In the genomic region with DNA sequence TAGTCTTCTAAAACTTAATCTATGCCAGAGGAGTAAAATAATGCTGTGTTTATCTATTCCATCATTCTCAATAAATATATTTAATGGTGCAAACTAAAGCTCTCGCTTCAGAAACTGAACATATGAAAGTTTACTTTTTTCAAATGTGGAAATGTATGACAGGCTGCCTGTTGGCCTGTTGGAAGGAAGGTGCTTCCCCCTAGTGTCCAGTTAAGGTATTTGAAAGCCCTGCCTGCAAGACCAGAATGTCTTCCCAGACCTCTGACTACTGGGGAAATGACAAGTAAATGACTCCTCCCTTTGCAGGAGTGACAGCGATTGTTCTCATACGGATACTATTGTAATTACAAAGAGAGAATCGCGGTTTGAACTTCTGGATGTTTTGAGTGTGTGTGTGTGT, we compare ENCODE assay signal across 9 mouse cellular contexts. TPM values are rescaled to one million over a fixed set of nuclear protein-coding genes. Genes with fewer than 3 reads are reported as not detected.
A peak's percentile ranks its signal among the peaks of the same experiment; 100 is the strongest.
DNase-seq lines count a peak whose midpoint lies in the region; ATAC-seq and TF ChIP-seq lines count a peak whose summit lies in the region.
"Had no signal": no experiment of that assay in that cellular context is flagged by ENCODE, and none has a peak within 500 bp of the region (broad histone marks: within the 10 kb centered on the region; RNA-seq: fewer than 3 reads in every experiment).

No protein-coding gene starts in this region.

- H3K9ac ChIP-seq in embryonic facial prominence, embryonic 11.5 days (replicated peaks; ENCODE audit: low read length) = no peak overlapping the region
- no peak overlapping the region for H3K9ac ChIP-seq in hindbrain, embryonic 13.5 days
- H3K9ac ChIP-seq in midbrain, embryonic 13.5 days (replicated peaks) = no peak overlapping the region

- no peak overlapping the region for H3K27ac ChIP-seq in embryonic facial prominence, embryonic 11.5 days (replicated peaks; ENCODE audit: low read depth, low read length)
- no peak overlapping the region for H3K27ac ChIP-seq in hindbrain, embryonic 13.5 days
- no peak overlapping the region for H3K27ac ChIP-seq in midbrain, embryonic 13.5 days
- no peak overlapping the region for H3K27ac ChIP-seq in testis, adult 2 months (ENCODE audit: control insufficient read depth, insufficient read depth, low read depth, low read length)

- H3K4me3 ChIP-seq in embryonic facial prominence, embryonic 11.5 days (ENCODE audit: low read depth, low read length) = no peak overlapping the region
- H3K4me3 ChIP-seq in hindbrain, embryonic 13.5 days = no peak overlapping the region
- no peak overlapping the region for H3K4me3 ChIP-seq in midbrain, embryonic 13.5 days (replicated peaks)
- H3K4me3 ChIP-seq in testis, adult 2 months (ENCODE audit: control insufficient read depth, low read depth, low read length) = no peak overlapping the region
- H3K4me3 ChIP-seq: erythroblast, embryonic 14.5 days had no signal

- TF ChIP-seq POLR2A in testis, adult 2 months (IDR thresholded peaks at IDR 0.05; ENCODE audit: control insufficient read depth, low read depth, low read length) = no peak

- no peaks in the 10 kb centered on the region for H3K9me3 ChIP-seq in embryonic facial prominence, embryonic 11.5 days (replicated peaks; ENCODE audit: control insufficient read depth, low read length)
- no peaks in the 10 kb centered on the region for H3K9me3 ChIP-seq in hindbrain, embryonic 13.5 days
- H3K9me3 ChIP-seq in midbrain, embryonic 13.5 days = no peaks in the 10 kb centered on the region

- WGBS in embryonic facial prominence, embryonic 11.5 days = 14% methylated on average over 5 of the region's 5 CpGs
- 23% methylated on average over 5 of the region's 5 CpGs for WGBS in hindbrain, embryonic 13.5 days
- 13% methylated on average over 5 of the region's 5 CpGs for whole genome bisulfite sequencing in midbrain, embryonic 13.5 days

- no peak overlapping the region for H3K4me2 ChIP-seq in embryonic facial prominence, embryonic 11.5 days (ENCODE audit: low read depth, low read length)
- H3K4me2 ChIP-seq in hindbrain, embryonic 13.5 days = no peak overlapping the region
- H3K4me2 ChIP-seq in midbrain, embryonic 13.5 days (replicated peaks) = no peak overlapping the region

- no peaks in the 10 kb centered on the region for H3K4me1 ChIP-seq in embryonic facial prominence, embryonic 11.5 days (ENCODE audit: control insufficient read depth, insufficient read depth, low read length)
- H3K4me1 ChIP-seq in hindbrain, embryonic 13.5 days (replicated peaks) = no peaks in the 10 kb centered on the region
- no peaks in the 10 kb centered on the region for H3K4me1 ChIP-seq in midbrain, embryonic 13.5 days (replicated peaks)
- no peaks in the 10 kb centered on the region for H3K4me1 ChIP-seq in testis, adult 2 months (ENCODE audit: control insufficient read depth, insufficient read depth, low read length)

- H3K36me3 ChIP-seq in embryonic facial prominence, embryonic 11.5 days (replicated peaks; ENCODE audit: control insufficient read depth, insufficient read depth, low read depth, low read length) = no peaks in the 10 kb centered on the region
- H3K36me3 ChIP-seq in hindbrain, embryonic 13.5 days = no peaks in the 10 kb centered on the region
- H3K36me3 ChIP-seq in midbrain, embryonic 13.5 days = no peaks in the 10 kb centered on the region
- no peaks in the 10 kb centered on the region for H3K36me3 ChIP-seq in testis, adult 2 months (ENCODE audit: control insufficient read depth, insufficient read depth, low read length)

- TF ChIP-seq CTCF in testis, adult 2 months (IDR thresholded peaks at IDR 0.05; ENCODE audit: control insufficient read depth, insufficient read depth, insufficient replicate concordance, low read depth, low read length) = peak; percentile 10; the same call in 1 of the 2 replicates

- ATAC-seq in embryonic facial prominence, embryonic 11.5 days (replicated peaks; ENCODE audit: insufficient number of reproducible peaks, low FRiP score, low TSS enrichment, low read depth) = no peak
- peak; percentile 65; the same call in 1 of the 2 replicates for ATAC-seq in hindbrain, embryonic 13.5 days (ENCODE audit: low FRiP score)
- ATAC-seq in midbrain, embryonic 13.5 days = peak; percentile 48

- H3K27me3 ChIP-seq in embryonic facial prominence, embryonic 11.5 days (ENCODE audit: control insufficient read depth, insufficient read depth, low read length) = no peaks in the 10 kb centered on the region
- H3K27me3 ChIP-seq in hindbrain, embryonic 13.5 days = 0 out of 2 replicates have a peak, but pooled peaks cover 7% of the 10 kb centered on the region
- no peaks in the 10 kb centered on the region for H3K27me3 ChIP-seq in midbrain, embryonic 13.5 days
- H3K27me3 ChIP-seq in testis, adult 2 months (ENCODE audit: control insufficient read depth, insufficient read depth, low read length) = no peaks in the 10 kb centered on the region

- DNase-seq in ovary, postnatal 14 days (ENCODE audit: low spot score) = peak; percentile 55
- DNase-seq in ovary, adult 18-20 months (ENCODE audit: low spot score) = no peak
- peak; percentile 72 for DNase-seq in adrenal gland, adult 2 months
- DNase-seq in embryonic facial prominence, embryonic 11.5 days (ENCODE audit: low spot score) = peak; percentile 81
- peak; percentile 69 to 77 for DNase-seq in left cerebral cortex, adult 18-20 months (ENCODE audit: low spot score in 2 of 2)

RNA-seq across cellular contexts. Expression of a gene that starts 6.2 kb away (rescaled TPM):
- total RNA-seq in adrenal gland, adult 2 months (2021) = 10 to 100 TPM; 16.1 to 21.1 TPM
- 7.9 and 8.5 TPM in 2 replicates for polyA plus RNA-seq in adrenal gland, adult 2 months (2012; rRNA removed)
- polyA plus RNA-seq in embryonic facial prominence, embryonic 11.5 days (2014; fragmentation: Nextera tagmentation; extraction: Ambion mirVana) = 28.7 and 29.6 TPM in 2 replicates
- polyA plus RNA-seq in hindbrain, embryonic 13.5 days (2015; fragmentation: Nextera tagmentation; extraction: Ambion mirVana) = 26.6 and 27.3 TPM in 2 replicates
- 10 to 100 TPM; 30.0 to 33.8 TPM for total RNA-seq in left cerebral cortex, adult 18-20 months (2021)
- polyA plus RNA-seq in midbrain, embryonic 13.5 days (2015; fragmentation: Nextera tagmentation; extraction: Ambion mirVana) = 25.0 and 30.4 TPM in 2 replicates
- polyA plus RNA-seq in testis, adult 2 months (2012; rRNA removed) = 16.0 and 19.4 TPM in 2 replicates
